Comparison of ENCODE assay signal across 26 mouse cellular contexts in genomic region chr10:82646083-82646482, GRCm38 (mm10). TPM values are rescaled to one million over a fixed set of nuclear protein-coding genes. Genes with fewer than 3 reads are reported as not detected.
DNase-seq lines count a peak whose midpoint lies in the region; ATAC-seq and TF ChIP-seq lines count a peak whose summit lies in the region.
"Had no signal": no experiment of that assay in that cellular context is flagged by ENCODE, and none has a peak within 500 bp of the region (broad histone marks: within the 10 kb centered on the region; RNA-seq: fewer than 3 reads in every experiment).

No protein-coding gene starts in this region.

- intact Hi-C loops in left cerebral cortex, adult 2 months (cut with DNase I) = no loop called here

- no peaks in the 10 kb centered on the region for H3K4me1 ChIP-seq in heart, embryonic 10.5 days
- H3K4me1 ChIP-seq in limb, embryonic 13.5 days = no peaks in the 10 kb centered on the region
- H3K4me1 ChIP-seq in limb, embryonic 10.5 days = no peaks in the 10 kb centered on the region
- H3K4me1 ChIP-seq: embryonic facial prominence, embryonic 15.5 days; forebrain, embryonic 13.5 days; hindbrain, embryonic 10.5 days; hindbrain, embryonic 15.5 days; liver, embryonic 15.5 days; lung, embryonic 15.5 days had no signal

- no peak for TF ChIP-seq CTCF in left cerebral cortex, adult 2 months (IDR thresholded peaks at IDR 0.05)

- no peak overlapping the region for H3K4me2 ChIP-seq in limb, embryonic 13.5 days (replicated peaks)
- H3K4me2 ChIP-seq: embryonic facial prominence, embryonic 15.5 days; forebrain, embryonic 13.5 days; hindbrain, embryonic 15.5 days; liver, embryonic 15.5 days; lung, embryonic 15.5 days had no signal

- no peak overlapping the region for H3K9ac ChIP-seq in limb, embryonic 13.5 days
- H3K9ac ChIP-seq: embryonic facial prominence, embryonic 15.5 days; forebrain, embryonic 13.5 days; hindbrain, embryonic 15.5 days; liver, embryonic 15.5 days; lung, embryonic 15.5 days had no signal

- H3K9me3 ChIP-seq in heart, embryonic 10.5 days = no peaks in the 10 kb centered on the region
- no peaks in the 10 kb centered on the region for H3K9me3 ChIP-seq in limb, embryonic 13.5 days
- H3K9me3 ChIP-seq in limb, embryonic 10.5 days (replicated peaks) = no peaks in the 10 kb centered on the region
- H3K9me3 ChIP-seq: embryonic facial prominence, embryonic 15.5 days; forebrain, embryonic 13.5 days; hindbrain, embryonic 10.5 days; hindbrain, embryonic 15.5 days; liver, embryonic 15.5 days; lung, embryonic 15.5 days had no signal

- ATAC-seq in limb, embryonic 13.5 days (ENCODE audit: low FRiP score, low read depth) = peak; percentile 24; the same call in 1 of the 2 replicates
- peak; percentile 54; the same call in 1 of the 2 replicates for ATAC-seq in megakaryocyte progenitor cell, adult 5-6 weeks (replicated peaks; ENCODE audit: poor library complexity)
- ATAC-seq: activated CD4-positive, CD25-positive, alpha-beta regulatory T cell, adult 4 months; forebrain, embryonic 13.5 days had no signal

- no peaks in the 10 kb centered on the region for H3K27me3 ChIP-seq in heart, embryonic 10.5 days (ENCODE audit: insufficient read depth, poor library complexity, severe bottlenecking)
- no peaks in the 10 kb centered on the region for H3K27me3 ChIP-seq in limb, embryonic 13.5 days
- H3K27me3 ChIP-seq in limb, embryonic 10.5 days (ENCODE audit: low read depth, poor library complexity, severe bottlenecking) = no peaks in the 10 kb centered on the region
- H3K27me3 ChIP-seq: embryonic facial prominence, embryonic 15.5 days; forebrain, embryonic 13.5 days; hindbrain, embryonic 15.5 days; liver, embryonic 15.5 days; lung, embryonic 15.5 days had no signal

- no peak overlapping the region for H3K27ac ChIP-seq in heart, embryonic 10.5 days
- no peak overlapping the region for H3K27ac ChIP-seq in limb, embryonic 13.5 days
- H3K27ac ChIP-seq in limb, embryonic 10.5 days = no peak overlapping the region
- no peak overlapping the region for H3K27ac ChIP-seq in left cerebral cortex, adult 2 months
- H3K27ac ChIP-seq: embryonic facial prominence, embryonic 15.5 days; forebrain, embryonic 13.5 days; hindbrain, embryonic 10.5 days; hindbrain, embryonic 15.5 days; liver, embryonic 15.5 days; lung, embryonic 15.5 days had no signal

- 95% methylated on average over 8 of the region's 8 CpGs for WGBS in heart, embryonic 10.5 days
- WGBS in limb, embryonic 13.5 days = 93% methylated on average over 8 of the region's 8 CpGs
- 97% methylated on average over 8 of the region's 8 CpGs for WGBS in limb, embryonic 10.5 days

- peaks cover 81% of the 10 kb centered on the region for H3K36me3 ChIP-seq in heart, embryonic 10.5 days
- peaks cover 75% of the 10 kb centered on the region for H3K36me3 ChIP-seq in limb, embryonic 13.5 days
- H3K36me3 ChIP-seq in limb, embryonic 10.5 days = peaks cover 83% of the 10 kb centered on the region

- peak; percentile 72 for DNase-seq in heart, adult 11 months
- no peak for DNase-seq in heart, embryonic 10.5 days (ENCODE audit: low spot score)
- DNase-seq in limb, embryonic 10.5 days (ENCODE audit: low spot score) = no peak
- peak; percentile 15 for DNase-seq in R1 (ENCODE audit: low read depth, low spot score)
- no peak for DNase-seq in left cerebral cortex, adult 2 months (ENCODE audit: extremely low spot score in 1 of 2, low spot score in 2 of 2)
- DNase-seq: adrenal gland, adult 2 months; adrenal gland, postnatal 36 days; cerebellum, adult 2 months; cerebellum, postnatal 14 days; gastrocnemius, postnatal 36 days; heart, postnatal 14 days; kidney, adult 18-20 months; kidney, postnatal 4 days; left cerebral cortex, postnatal 4 days; liver; midbrain, embryonic 14.5 days; right cerebral cortex, postnatal 4 days had no signal

- H3K4me3 ChIP-seq in heart, embryonic 10.5 days = no peak overlapping the region
- no peak overlapping the region for H3K4me3 ChIP-seq in limb, embryonic 13.5 days
- H3K4me3 ChIP-seq in limb, embryonic 10.5 days = no peak overlapping the region
- H3K4me3 ChIP-seq in left cerebral cortex, adult 2 months = no peak overlapping the region
- H3K4me3 ChIP-seq: embryonic facial prominence, embryonic 15.5 days; forebrain, embryonic 13.5 days; hindbrain, embryonic 10.5 days; hindbrain, embryonic 15.5 days; liver, embryonic 15.5 days; lung, embryonic 15.5 days had no signal

RNA-seq across cellular contexts. Expression of gene Tdg, which starts 16.5 kb away (rescaled TPM):
- 151 and 163 TPM in 2 replicates for polyA plus RNA-seq in heart, embryonic 10.5 days (2016; fragmentation: Nextera tagmentation; extraction: Ambion mirVana)
- 156 TPM in 2 replicates for polyA plus RNA-seq in limb, embryonic 13.5 days (2015; fragmentation: Nextera tagmentation; extraction: Ambion mirVana)
- polyA plus RNA-seq in limb, embryonic 10.5 days (2016; fragmentation: Nextera tagmentation; extraction: Ambion mirVana) = 240 and 264 TPM in 2 replicates
- total RNA-seq in megakaryocyte progenitor cell, adult 5-6 weeks (2015) = 44.7 and 49.4 TPM in 2 replicates
- total RNA-seq in megakaryocyte progenitor cell, adult 5-6 weeks (2017) = 84.1 and 125 TPM in 2 replicates
- 10 to 100 TPM; 42.7 to 50.2 TPM for total RNA-seq in left cerebral cortex, adult 2 months (2021)

RNA-seq across cellular contexts. Expression of gene 1190007I07Rik, which starts 23.1 kb away (rescaled TPM):
- polyA plus RNA-seq in heart, embryonic 10.5 days (2016; fragmentation: Nextera tagmentation; extraction: Ambion mirVana) = 37.5 and 41.8 TPM in 2 replicates
- polyA plus RNA-seq in limb, embryonic 13.5 days (2015; fragmentation: Nextera tagmentation; extraction: Ambion mirVana) = 33.5 and 40.3 TPM in 2 replicates
- polyA plus RNA-seq in limb, embryonic 10.5 days (2016; fragmentation: Nextera tagmentation; extraction: Ambion mirVana) = 42.3 and 45.2 TPM in 2 replicates
- 49.7 and 50.9 TPM in 2 replicates for total RNA-seq in megakaryocyte progenitor cell, adult 5-6 weeks (2015)
- 70.9 and 103 TPM in 2 replicates for total RNA-seq in megakaryocyte progenitor cell, adult 5-6 weeks (2017)
- total RNA-seq in left cerebral cortex, adult 2 months (2021) = 10 to 100 TPM; 16.6 to 21.0 TPM

RNA-seq across cellular contexts. Expression of gene Glt8d2, which starts 44.4 kb away (rescaled TPM):
- 1.2 and 1.3 TPM in 2 replicates for polyA plus RNA-seq in heart, embryonic 10.5 days (2016; fragmentation: Nextera tagmentation; extraction: Ambion mirVana)
- 14.0 and 15.0 TPM in 2 replicates for polyA plus RNA-seq in limb, embryonic 13.5 days (2015; fragmentation: Nextera tagmentation; extraction: Ambion mirVana)
- polyA plus RNA-seq in limb, embryonic 10.5 days (2016; fragmentation: Nextera tagmentation; extraction: Ambion mirVana) = 2.9 and 4.4 TPM in 2 replicates
- total RNA-seq in megakaryocyte progenitor cell, adult 5-6 weeks (2015) = 0.15 and 0.56 TPM in 2 replicates
- total RNA-seq in megakaryocyte progenitor cell, adult 5-6 weeks (2017) = 0.87 and 1.2 TPM in 2 replicates
- 10 to 100 TPM; 22.4 to 26.6 TPM for total RNA-seq in left cerebral cortex, adult 2 months (2021)

RNA-seq across cellular contexts. Expression of gene Hcfc2, which starts 49.9 kb away (rescaled TPM):
- 37.7 and 44.3 TPM in 2 replicates for polyA plus RNA-seq in heart, embryonic 10.5 days (2016; fragmentation: Nextera tagmentation; extraction: Ambion mirVana)
- polyA plus RNA-seq in limb, embryonic 13.5 days (2015; fragmentation: Nextera tagmentation; extraction: Ambion mirVana) = 51.4 and 51.9 TPM in 2 replicates
- polyA plus RNA-seq in limb, embryonic 10.5 days (2016; fragmentation: Nextera tagmentation; extraction: Ambion mirVana) = 18.1 and 27.4 TPM in 2 replicates
- total RNA-seq in megakaryocyte progenitor cell, adult 5-6 weeks (2015) = 18.2 and 19.6 TPM in 2 replicates
- total RNA-seq in megakaryocyte progenitor cell, adult 5-6 weeks (2017) = 29.9 and 31.5 TPM in 2 replicates
- total RNA-seq in left cerebral cortex, adult 2 months (2021) = 10 to 100 TPM; 45.1 to 47.4 TPM

Comparison
In these comparisons a context has a peak if more than half of its experiments do, and no peak if none do; other contexts are left out.
1. DNase-seq: peak in heart, adult 11 months (single experiment) and R1 (single experiment); none in heart, embryonic 10.5 days (single experiment), limb, embryonic 10.5 days (single experiment) and left cerebral cortex, adult 2 months (0 of 2).